ENCODE assay signal across 8 mouse cellular contexts in the genomic region with DNA sequence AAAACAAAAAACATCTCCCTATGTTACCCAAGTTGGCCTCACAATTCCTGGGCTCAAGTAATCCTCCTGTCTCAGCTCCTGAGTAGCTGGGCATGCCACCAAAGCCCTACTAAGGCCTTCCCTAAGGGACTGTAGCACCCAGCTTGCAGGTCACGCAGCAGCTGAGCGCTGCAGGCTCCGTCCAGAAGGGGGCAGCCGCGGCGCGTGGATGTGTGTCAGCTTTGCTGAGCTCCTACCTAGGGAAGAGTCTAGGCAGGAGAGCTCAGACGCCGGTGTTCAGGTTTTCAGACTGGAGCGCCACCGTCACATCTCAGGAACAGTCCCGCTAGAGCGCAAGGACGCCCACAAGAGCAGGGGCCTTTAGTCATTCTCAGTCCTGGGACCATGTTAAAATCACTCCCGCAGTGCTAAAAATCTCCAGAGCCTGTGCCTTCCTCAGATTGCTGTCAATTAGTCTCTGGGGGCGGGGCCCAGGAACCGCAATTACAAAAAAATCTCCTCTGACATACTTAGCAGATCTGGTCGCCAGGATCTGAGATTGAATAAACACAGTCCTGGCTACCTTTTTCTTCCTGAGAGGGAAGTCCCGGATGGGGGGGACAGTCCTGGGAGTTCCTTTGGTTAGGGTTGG. TPM values are rescaled to one million over a fixed set of nuclear protein-coding genes. Genes with fewer than 3 reads are reported as not detected.
DNase-seq lines count a peak whose midpoint lies in the region; ATAC-seq lines count a peak whose summit lies in the region.

No protein-coding gene starts in this region.

- H3K4me1 ChIP-seq in heart, embryonic 15.5 days (replicated peaks): no peaks in the 10 kb centered on the region
- H3K4me1 ChIP-seq in liver, embryonic 11.5 days (replicated peaks; ENCODE audit: control insufficient read depth, insufficient read depth, low read length): no peaks in the 10 kb centered on the region
- no peaks in the 10 kb centered on the region for H3K4me1 ChIP-seq in stomach, embryonic 14.5 days (ENCODE audit: control insufficient read depth, insufficient read depth, low read length)

- no peaks in the 10 kb centered on the region for H3K9me3 ChIP-seq in heart, embryonic 15.5 days (replicated peaks)
- no peaks in the 10 kb centered on the region for H3K9me3 ChIP-seq in liver, embryonic 11.5 days (ENCODE audit: control insufficient read depth, low read length)
- H3K9me3 ChIP-seq in stomach, embryonic 14.5 days (ENCODE audit: control insufficient read depth, low read depth, low read length): no peaks in the 10 kb centered on the region

- H3K36me3 ChIP-seq in heart, embryonic 15.5 days: no peaks in the 10 kb centered on the region
- no peaks in the 10 kb centered on the region for H3K36me3 ChIP-seq in liver, embryonic 11.5 days (ENCODE audit: control insufficient read depth, insufficient read depth, low read length)
- no peaks in the 10 kb centered on the region for H3K36me3 ChIP-seq in stomach, embryonic 14.5 days (ENCODE audit: control insufficient read depth, insufficient read depth, low read length)

- no peak overlapping the region for H3K27ac ChIP-seq in heart, embryonic 15.5 days
- no peak overlapping the region for H3K27ac ChIP-seq in liver, embryonic 11.5 days (ENCODE audit: low read depth, low read length)
- no peak overlapping the region for H3K27ac ChIP-seq in stomach, embryonic 14.5 days (ENCODE audit: low read length)

- H3K27me3 ChIP-seq in heart, embryonic 15.5 days: peaks cover 24% of the 10 kb centered on the region; the same call in 1 of the 2 replicates
- H3K27me3 ChIP-seq in liver, embryonic 11.5 days (replicated peaks; ENCODE audit: control insufficient read depth, insufficient read depth, low read length): peaks cover 3% of the 10 kb centered on the region
- H3K27me3 ChIP-seq in stomach, embryonic 14.5 days (ENCODE audit: control insufficient read depth, insufficient read depth, low read length): no peaks in the 10 kb centered on the region

- ATAC-seq in heart, embryonic 15.5 days (replicated peaks; ENCODE audit: insufficient number of reproducible peaks, insufficient read depth, low FRiP score, low read depth): no peak
- ATAC-seq in liver, embryonic 11.5 days (replicated peaks; ENCODE audit: low FRiP score): peak; percentile 51; the same call in 1 of the 2 replicates
- peak; percentile 64; the same call in 1 of the 2 replicates for ATAC-seq in stomach, embryonic 14.5 days (ENCODE audit: insufficient number of reproducible peaks, insufficient read depth, low FRiP score, low read depth)

- H3K9ac ChIP-seq in heart, embryonic 15.5 days: no peak overlapping the region
- H3K9ac ChIP-seq in liver, embryonic 11.5 days (ENCODE audit: low read depth, low read length): no peak overlapping the region
- no peak overlapping the region for H3K9ac ChIP-seq in stomach, embryonic 14.5 days (replicated peaks; ENCODE audit: low read depth, low read length)

- WGBS in heart, embryonic 15.5 days: 8% methylated on average over 19 of the region's 19 CpGs
- WGBS in liver, embryonic 11.5 days: 6% methylated on average over 19 of the region's 19 CpGs
- WGBS in stomach, embryonic 14.5 days: 5% methylated on average over 19 of the region's 19 CpGs

- no peak overlapping the region for H3K4me3 ChIP-seq in heart, embryonic 15.5 days
- H3K4me3 ChIP-seq in liver, embryonic 11.5 days (ENCODE audit: low read depth, low read length): no peak overlapping the region
- H3K4me3 ChIP-seq in stomach, embryonic 14.5 days (ENCODE audit: low read depth, low read length): no peak overlapping the region

- peak; percentile 88 to 90 for DNase-seq in B cell, adult 2 months
- peak; percentile 93 for DNase-seq in brain, adult 2 months (ENCODE audit: low read depth, low spot score)
- DNase-seq in fibroblast of lung, adult 2 months (ENCODE audit: low read depth): peak; percentile 37
- peak; percentile 93 for DNase-seq in kidney, postnatal 10 days
- DNase-seq in liver, embryonic 11.5 days (ENCODE audit: low spot score): peak; percentile 77
- DNase-seq in neural tube, embryonic 10.5 days (ENCODE audit: extremely low spot score, low spot score): peak; percentile 87

- H3K4me2 ChIP-seq in heart, embryonic 15.5 days: peak overlapping the region; percentile 37; the same call in 1 of the 2 replicates
- H3K4me2 ChIP-seq in liver, embryonic 11.5 days: no peak overlapping the region
- peak overlapping the region; percentile 28; the same call in 1 of the 2 replicates for H3K4me2 ChIP-seq in stomach, embryonic 14.5 days (replicated peaks; ENCODE audit: low read depth, low read length)

RNA-seq across cellular contexts. Expression of a gene that starts 32.8 kb away (rescaled TPM):
- 0.59 and 0.96 TPM in 2 replicates for polyA plus RNA-seq in heart, embryonic 15.5 days (2015; fragmentation: Nextera tagmentation; extraction: Ambion mirVana)
- polyA plus RNA-seq in liver, embryonic 11.5 days (2014; fragmentation: Nextera tagmentation; extraction: Ambion mirVana): 1.0 and 1.3 TPM in 2 replicates
- 1.1 and 1.2 TPM in 2 replicates for polyA plus RNA-seq in stomach, embryonic 14.5 days (2014; fragmentation: Nextera tagmentation; extraction: Ambion mirVana)

Comparison
In these comparisons a context has a peak if more than half of its experiments do, and no peak if none do; other contexts are left out.
1. DNase-seq: peak in every context shown above with its lines; median percentile 93 in brain, adult 2 months; 93 in kidney, postnatal 10 days; 89 in B cell, adult 2 months; 87 in neural tube, embryonic 10.5 days; 77 in liver, embryonic 11.5 days; 37 in fibroblast of lung, adult 2 months.